Mouse (Mus musculus): ENCODE measurements at regions not wholly inside any gene's neighbourhood (a gene's known extent, or its start where the extent isn't known, plus 50 kb on each side); places are given as distances from the start of the nearest gene placed in this dataset.

- 0 out of 2 replicates have a peak, but pooled peaks cover 4% of the 10 kb centered on the region for H3K9me3 ChIP-seq (replicated peaks)
- no peak overlapping the region for H3K27ac ChIP-seq (replicated peaks)
- H3K4me3 ChIP-seq = no peak overlapping the region
- H3K4me1 ChIP-seq = 0 out of 2 replicates have a peak, but pooled peaks cover 2% of the 10 kb centered on the region
- H3K36me3 ChIP-seq = no peaks in the 10 kb centered on the region
- no peaks in the 10 kb centered on the region for H3K27me3 ChIP-seq (ENCODE audit: low read depth, poor library complexity, severe bottlenecking)
- WGBS = 96% methylated on average over 4 of the region's 4 CpGs
- DNase-seq (ENCODE audit: low spot score) = no peak
These were observed 157.7 kb upstream of the Nr2f2 start for GRCm38 (mm10) chr7:70524251-70524650.

GRCm38 (mm10) chr7:70516741-70517140 is 150.2 kb upstream of the Nr2f2 start:
- Histone ChIP-seq H3K27me3 (ENCODE audit: low read depth, poor library complexity, severe bottlenecking) (peaks cover 9% of the 10 kb centered on the region), H3K4me3 (no peak overlapping the region), H3K36me3 (no peaks in the 10 kb centered on the region), H3K4me1 (peaks cover 28% of the 10 kb centered on the region), H3K27ac (replicated peaks) (no peak overlapping the region), H3K9me3 (replicated peaks) (no peaks in the 10 kb centered on the region)
- no peak for DNase-seq (ENCODE audit: low spot score)
- 58% methylated on average over 3 of the region's 3 CpGs for WGBS

GRCm38 (mm10) chr7:70515341-70515851 is 148.9 kb upstream of the Nr2f2 start:
- DNase-seq (ENCODE audit: low spot score) = no peak
- no peak overlapping the region for H3K4me3 ChIP-seq
- peaks cover 28% of the 10 kb centered on the region for H3K4me1 ChIP-seq
- H3K36me3 ChIP-seq = no peaks in the 10 kb centered on the region
- WGBS = 36% methylated on average over 8 of the region's 8 CpGs
- no peaks in the 10 kb centered on the region for H3K9me3 ChIP-seq (replicated peaks)
- peaks cover 9% of the 10 kb centered on the region for H3K27me3 ChIP-seq (ENCODE audit: low read depth, poor library complexity, severe bottlenecking)
- H3K27ac ChIP-seq (replicated peaks) = peak overlapping the region; percentile 64; the same call in 1 of the 2 replicates

- H3K36me3 ChIP-seq = no peaks in the 10 kb centered on the region
- peak; percentile 52 for DNase-seq (ENCODE audit: low spot score)
- H3K4me3 ChIP-seq = 0 out of 2 replicates have a peak overlapping the region, but pooled peaks have one; percentile 11
- WGBS = 13% methylated on average over 6 of the region's 6 CpGs
- peaks cover 9% of the 10 kb centered on the region for H3K27me3 ChIP-seq (ENCODE audit: low read depth, poor library complexity, severe bottlenecking)
- peak overlapping the region; percentile 64 for H3K27ac ChIP-seq (replicated peaks)
- H3K9me3 ChIP-seq (replicated peaks) = no peaks in the 10 kb centered on the region
- H3K4me1 ChIP-seq = peaks cover 26% of the 10 kb centered on the region
These were observed 148.1 kb upstream of the Nr2f2 start for GRCm38 (mm10) chr7:70514666-70515065.

GRCm38 (mm10) chr7:70512354-70512753 is 145.8 kb upstream of the Nr2f2 start:
- WGBS = 92% methylated on average over 6 of the region's 6 CpGs

GRCm38 (mm10) chr7:70505671-70506181 is 139.2 kb upstream of the Nr2f2 start:
- no peaks in the 10 kb centered on the region for H3K9me3 ChIP-seq (replicated peaks)
- H3K27ac ChIP-seq (replicated peaks) = peak overlapping the region; percentile 46
- H3K36me3 ChIP-seq = no peaks in the 10 kb centered on the region
- no peak for DNase-seq (ENCODE audit: low spot score)
- no peak overlapping the region for H3K4me3 ChIP-seq
- H3K27me3 ChIP-seq (ENCODE audit: low read depth, poor library complexity, severe bottlenecking) = no peaks in the 10 kb centered on the region
- H3K4me1 ChIP-seq = peaks cover 14% of the 10 kb centered on the region
- WGBS = 18% methylated on average over 7 of the region's 7 CpGs

More at GRCm38 (mm10) chr7:70512354-70512753, 145.8 kb upstream of the Nr2f2 start:
- H3K36me3 ChIP-seq = no peaks in the 10 kb centered on the region
- DNase-seq (ENCODE audit: low spot score) = no peak
- no peaks in the 10 kb centered on the region for H3K9me3 ChIP-seq (replicated peaks)
- peaks cover 25% of the 10 kb centered on the region for H3K4me1 ChIP-seq
- H3K27me3 ChIP-seq (ENCODE audit: low read depth, poor library complexity, severe bottlenecking) = peaks cover 9% of the 10 kb centered on the region
- no peak overlapping the region for H3K27ac ChIP-seq (replicated peaks)
- H3K4me3 ChIP-seq = no peak overlapping the region

GRCm38 (mm10) chr7:70501821-70502220 is 135.3 kb upstream of the Nr2f2 start:
- no peaks in the 10 kb centered on the region for H3K27me3 ChIP-seq (ENCODE audit: low read depth, poor library complexity, severe bottlenecking)
- peaks cover 15% of the 10 kb centered on the region for H3K4me1 ChIP-seq
- no peak for DNase-seq (ENCODE audit: low spot score)
- 94% methylated on average over 4 of the region's 4 CpGs for WGBS
- no peak overlapping the region for H3K4me3 ChIP-seq
- H3K9me3 ChIP-seq (replicated peaks) = no peaks in the 10 kb centered on the region
- no peaks in the 10 kb centered on the region for H3K36me3 ChIP-seq
- no peak overlapping the region for H3K27ac ChIP-seq (replicated peaks)

- no peaks in the 10 kb centered on the region for H3K9me3 ChIP-seq (replicated peaks)
- no peak overlapping the region for H3K27ac ChIP-seq (replicated peaks)
- no peak overlapping the region for H3K4me3 ChIP-seq
- no peaks in the 10 kb centered on the region for H3K36me3 ChIP-seq
- peaks cover 6% of the 10 kb centered on the region for H3K4me1 ChIP-seq
- WGBS = 51% methylated on average over 8 of the region's 8 CpGs
- no peaks in the 10 kb centered on the region for H3K27me3 ChIP-seq (ENCODE audit: low read depth, poor library complexity, severe bottlenecking)
- peak; percentile 21 for DNase-seq (ENCODE audit: low spot score)
These were observed 130.1 kb upstream of the Nr2f2 start for GRCm38 (mm10) chr7:70496541-70497154.

- H3K4me3 ChIP-seq = no peak overlapping the region
- no peak overlapping the region for H3K27ac ChIP-seq (replicated peaks)
- H3K4me1 ChIP-seq = no peaks in the 10 kb centered on the region
- no peaks in the 10 kb centered on the region for H3K9me3 ChIP-seq (replicated peaks)
- 91% methylated on average over 2 of the region's 2 CpGs for WGBS
- no peaks in the 10 kb centered on the region for H3K27me3 ChIP-seq (ENCODE audit: low read depth, poor library complexity, severe bottlenecking)
- DNase-seq (ENCODE audit: low spot score) = no peak
- no peaks in the 10 kb centered on the region for H3K36me3 ChIP-seq
These were observed 117.7 kb upstream of the Nr2f2 start for GRCm38 (mm10) chr7:70484201-70484600.

GRCm38 (mm10) chr7:70483536-70483935 is 117.0 kb upstream of the Nr2f2 start:
- Histone ChIP-seq H3K27me3 (ENCODE audit: low read depth, poor library complexity, severe bottlenecking) (no peaks in the 10 kb centered on the region), H3K9me3 (replicated peaks) (no peaks in the 10 kb centered on the region), H3K4me3 (no peak overlapping the region), H3K27ac (replicated peaks) (no peak overlapping the region), H3K36me3 (no peaks in the 10 kb centered on the region), H3K4me1 (no peaks in the 10 kb centered on the region)
- WGBS = 89% methylated on average over 3 of the region's 3 CpGs
- DNase-seq (ENCODE audit: low spot score) = no peak

- no peaks in the 10 kb centered on the region for H3K36me3 ChIP-seq
- no peak for DNase-seq (ENCODE audit: low spot score)
- H3K4me1 ChIP-seq = no peaks in the 10 kb centered on the region
- no peak overlapping the region for H3K4me3 ChIP-seq
- WGBS = 88% methylated on average over 10 of the region's 10 CpGs
- H3K27ac ChIP-seq (replicated peaks) = no peak overlapping the region
- no peaks in the 10 kb centered on the region for H3K9me3 ChIP-seq (replicated peaks)
- no peaks in the 10 kb centered on the region for H3K27me3 ChIP-seq (ENCODE audit: low read depth, poor library complexity, severe bottlenecking)
These were observed 115.3 kb upstream of the Nr2f2 start for GRCm38 (mm10) chr7:70481880-70482279.

- Histone ChIP-seq H3K27me3 (ENCODE audit: low read depth, poor library complexity, severe bottlenecking) (no peaks in the 10 kb centered on the region), H3K36me3 (no peaks in the 10 kb centered on the region), H3K9me3 (replicated peaks) (no peaks in the 10 kb centered on the region), H3K4me3 (no peak overlapping the region), H3K27ac (replicated peaks) (no peak overlapping the region), H3K4me1 (no peaks in the 10 kb centered on the region)
- DNase-seq (ENCODE audit: low spot score) = no peak
- 83% methylated on average over 4 of the region's 4 CpGs for WGBS
These were observed 106.3 kb upstream of the Nr2f2 start for GRCm38 (mm10) chr7:70472786-70473185.

- Histone ChIP-seq H3K4me3 (no peak overlapping the region), H3K9me3 (replicated peaks) (no peaks in the 10 kb centered on the region), H3K27ac (replicated peaks) (no peak overlapping the region), H3K4me1 (no peaks in the 10 kb centered on the region), H3K27me3 (ENCODE audit: low read depth, poor library complexity, severe bottlenecking) (no peaks in the 10 kb centered on the region), H3K36me3 (no peaks in the 10 kb centered on the region)
- WGBS = 100% methylated on average over 2 of the region's 2 CpGs
- no peak for DNase-seq (ENCODE audit: low spot score)
These were observed 104.0 kb upstream of the Nr2f2 start for GRCm38 (mm10) chr7:70470557-70470956.
